Mouse (Mus musculus): ENCODE data around the gene Atp5c1. TPM values are rescaled to one million over a fixed set of nuclear protein-coding genes. Genes with fewer than 3 reads are reported as not detected.
A peak's percentile ranks its signal among the peaks of the same experiment; 100 is the strongest.

Gene Atp5c1
- polyA plus RNA-seq, 1 experiment from 2014 or later: 993 TPM

DNA sequence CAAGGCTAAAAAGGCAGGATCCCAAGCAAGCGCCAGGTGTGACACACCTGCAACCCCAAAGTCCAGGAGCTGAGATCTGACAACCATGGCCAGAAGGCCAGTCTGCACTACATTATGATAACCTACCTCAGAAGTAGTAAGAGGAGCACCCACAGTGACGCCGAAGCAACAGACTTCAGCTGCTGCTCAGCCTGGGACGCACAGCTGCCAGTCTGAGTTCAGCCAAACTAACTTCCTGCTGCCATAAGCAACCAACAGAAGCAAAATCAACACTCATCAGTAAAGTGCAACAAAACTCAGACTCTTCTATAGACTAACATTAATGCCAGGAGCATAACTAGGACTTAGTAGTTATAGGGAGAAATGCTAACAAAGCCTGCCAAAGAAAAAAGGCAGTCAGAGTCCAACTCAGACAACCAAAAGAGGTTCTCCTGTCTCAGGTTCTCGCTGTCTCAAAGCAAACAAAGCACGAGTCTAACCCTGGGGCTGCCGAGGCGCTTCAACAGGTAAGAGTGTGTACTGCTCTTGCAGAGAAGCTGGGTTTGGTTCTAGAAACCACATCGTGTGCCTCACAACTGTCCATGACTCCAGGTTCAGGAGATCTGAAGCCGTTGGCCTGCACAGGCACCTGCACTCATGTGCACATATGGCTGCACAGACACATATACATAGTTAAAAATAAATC lies 65.2 kb downstream of the Atp5c1 start:
- Histone ChIP-seq H3K9ac (ENCODE audit: low read depth, low read length) (no peak overlapping the region), H3K27me3 (replicated peaks; ENCODE audit: control insufficient read depth, insufficient read depth, low read length) (no peaks in the 10 kb centered on the region), H3K27ac (ENCODE audit: low read depth, low read length) (no peak overlapping the region), H3K9me3 (ENCODE audit: control insufficient read depth) (no peaks in the 10 kb centered on the region), H3K4me2 (replicated peaks; ENCODE audit: low read depth) (no peak overlapping the region), H3K4me1 (replicated peaks; ENCODE audit: control insufficient read depth, insufficient read depth, low read length) (no peaks in the 10 kb centered on the region), H3K4me3 (ENCODE audit: low read depth, low read length) (no peak overlapping the region), H3K36me3 (ENCODE audit: control insufficient read depth, insufficient read depth) (no peaks in the 10 kb centered on the region)
- no peak for ATAC-seq
- 75% methylated on average over 10 of the region's 10 CpGs for WGBS
- no peak for TF ChIP-seq CTCF (IDR thresholded peaks at IDR 0.05; ENCODE audit: low read depth)

DNA sequence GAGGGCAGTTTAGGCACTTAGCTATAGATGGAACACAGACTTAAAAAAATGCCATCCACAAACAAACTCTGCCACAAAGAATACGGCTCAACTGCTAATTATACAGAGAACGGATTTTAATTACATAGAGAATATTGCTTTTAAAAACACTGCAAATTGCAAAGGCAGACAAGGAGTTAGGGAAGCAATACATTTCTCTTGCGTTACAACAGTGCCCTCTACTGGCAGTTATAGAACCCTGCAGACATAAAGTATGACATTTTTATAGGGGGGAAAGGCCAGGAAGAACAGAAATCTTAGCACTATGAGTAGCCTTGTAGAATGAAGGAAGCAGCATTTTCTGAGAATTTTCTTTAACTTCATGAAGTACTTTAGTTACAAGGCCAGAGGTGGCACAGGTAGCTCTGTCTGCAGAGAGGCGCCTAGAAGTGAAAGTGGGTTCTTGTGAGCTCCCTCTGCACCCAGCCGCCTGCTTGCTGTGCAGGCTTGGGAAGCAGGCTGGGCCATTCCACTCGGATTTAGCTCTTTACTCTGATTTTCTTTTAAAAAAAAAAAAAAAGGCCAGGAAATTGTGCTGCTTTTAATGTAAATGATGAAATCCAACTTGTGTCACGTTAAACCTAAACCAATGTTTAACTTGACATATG lies 69.9 kb downstream of the Atp5c1 start:
- no peaks in the 10 kb centered on the region for H3K4me1 ChIP-seq (replicated peaks; ENCODE audit: control insufficient read depth, insufficient read depth, low read length)
- H3K9me3 ChIP-seq (ENCODE audit: control insufficient read depth): no peaks in the 10 kb centered on the region
- TF ChIP-seq CTCF (IDR thresholded peaks at IDR 0.05; ENCODE audit: low read depth): peak; percentile 91
- no peaks in the 10 kb centered on the region for H3K27me3 ChIP-seq (replicated peaks; ENCODE audit: control insufficient read depth, insufficient read depth, low read length)
- no peaks in the 10 kb centered on the region for H3K36me3 ChIP-seq (ENCODE audit: control insufficient read depth, insufficient read depth)
- no peak overlapping the region for H3K4me2 ChIP-seq (replicated peaks; ENCODE audit: low read depth)
- 0 out of 2 replicates have a peak, but pooled peaks have one; percentile 45 for ATAC-seq
- WGBS: 42% methylated on average over 7 of the region's 7 CpGs
- no peak overlapping the region for H3K9ac ChIP-seq (ENCODE audit: low read depth, low read length)
- H3K4me3 ChIP-seq (ENCODE audit: low read depth, low read length): no peak overlapping the region
- H3K27ac ChIP-seq (ENCODE audit: low read depth, low read length): no peak overlapping the region

DNA sequence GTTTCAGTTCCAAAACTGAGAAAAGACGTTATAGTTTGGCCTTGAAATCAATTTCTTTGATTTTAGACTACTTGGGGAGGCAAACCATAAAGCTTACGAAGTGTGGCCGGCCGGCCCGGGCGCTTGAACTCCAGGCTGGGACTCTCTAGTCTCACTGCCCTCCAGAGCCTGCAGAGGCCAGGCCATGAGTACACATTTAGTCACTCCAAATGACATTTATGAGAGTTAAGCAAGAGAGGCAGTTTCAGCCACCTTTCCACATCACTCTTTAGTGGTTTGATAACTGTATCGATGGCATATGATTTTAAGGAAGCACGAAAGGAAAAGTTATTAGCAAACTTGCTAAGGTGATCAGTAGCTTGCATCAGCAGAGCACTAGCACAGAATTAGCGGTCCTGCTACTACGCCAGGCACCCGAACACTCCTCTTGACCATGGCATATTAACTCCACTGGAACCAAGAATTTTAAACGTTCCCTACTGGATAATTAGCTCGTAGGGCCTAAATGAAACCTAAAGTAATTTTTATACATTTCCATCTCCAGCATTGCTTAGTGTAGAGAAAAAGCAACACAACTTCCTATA lies 70.5 kb downstream of the Atp5c1 start:
- H3K27me3 ChIP-seq (replicated peaks; ENCODE audit: control insufficient read depth, insufficient read depth, low read length): no peaks in the 10 kb centered on the region
- no peak overlapping the region for H3K27ac ChIP-seq (ENCODE audit: low read depth, low read length)
- no peak overlapping the region for H3K4me3 ChIP-seq (ENCODE audit: low read depth, low read length)
- H3K9me3 ChIP-seq (ENCODE audit: control insufficient read depth): no peaks in the 10 kb centered on the region
- WGBS: 84% methylated on average over 13 of the region's 13 CpGs
- TF ChIP-seq CTCF (IDR thresholded peaks at IDR 0.05; ENCODE audit: low read depth): no peak
- no peaks in the 10 kb centered on the region for H3K36me3 ChIP-seq (ENCODE audit: control insufficient read depth, insufficient read depth)
- ATAC-seq: no peak
- H3K9ac ChIP-seq (ENCODE audit: low read depth, low read length): no peak overlapping the region
- H3K4me1 ChIP-seq (replicated peaks; ENCODE audit: control insufficient read depth, insufficient read depth, low read length): no peaks in the 10 kb centered on the region
- no peak overlapping the region for H3K4me2 ChIP-seq (replicated peaks; ENCODE audit: low read depth)

DNA sequence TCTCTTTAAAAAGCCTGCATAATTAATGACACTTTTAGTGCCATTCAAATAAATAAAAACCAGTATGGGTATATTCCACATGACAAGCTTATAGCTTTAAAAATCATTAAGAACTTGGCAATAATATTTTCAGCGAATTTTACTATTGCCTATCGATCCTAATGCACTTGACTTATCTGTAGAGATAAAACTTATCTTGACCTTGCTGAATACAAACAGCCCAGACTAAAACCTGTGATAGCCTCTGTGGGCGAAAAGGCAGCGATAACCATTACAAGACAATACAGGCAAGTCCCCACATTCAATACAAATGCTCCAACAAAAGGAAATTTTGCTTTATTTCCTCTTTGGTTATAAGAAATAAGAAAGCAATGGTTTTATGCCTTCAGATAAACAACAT lies 71.7 kb downstream of the Atp5c1 start:
- no peak for TF ChIP-seq CTCF (IDR thresholded peaks at IDR 0.05; ENCODE audit: low read depth)
- H3K4me1 ChIP-seq (replicated peaks; ENCODE audit: control insufficient read depth, insufficient read depth, low read length): no peaks in the 10 kb centered on the region; the same call in 1 of the 2 replicates
- H3K36me3 ChIP-seq (ENCODE audit: control insufficient read depth, insufficient read depth): no peaks in the 10 kb centered on the region
- no peak overlapping the region for H3K9ac ChIP-seq (ENCODE audit: low read depth, low read length)
- H3K27me3 ChIP-seq (replicated peaks; ENCODE audit: control insufficient read depth, insufficient read depth, low read length): no peaks in the 10 kb centered on the region
- 50% methylated on average over 4 of the region's 4 CpGs for WGBS
- ATAC-seq: no peak
- no peak overlapping the region for H3K27ac ChIP-seq (ENCODE audit: low read depth, low read length)
- H3K4me3 ChIP-seq (ENCODE audit: low read depth, low read length): no peak overlapping the region
- no peaks in the 10 kb centered on the region for H3K9me3 ChIP-seq (ENCODE audit: control insufficient read depth)
- no peak overlapping the region for H3K4me2 ChIP-seq (replicated peaks; ENCODE audit: low read depth)

Other genes with a start within 250 kb of the Atp5c1 start
- not detected in 2 replicates for gene 4930412O13Rik, start 199.3 kb downstream of the Atp5c1 start, polyA plus RNA-seq (2015; fragmentation: Nextera tagmentation; extraction: Ambion mirVana)
- not detected in 2 replicates for gene 9230102O04Rik, start 191.0 kb downstream of the Atp5c1 start, polyA plus RNA-seq (2015; fragmentation: Nextera tagmentation; extraction: Ambion mirVana)
- 0.59 and 0.61 TPM in 2 replicates for gene Gata3, start 190.5 kb downstream of the Atp5c1 start, polyA plus RNA-seq (2015; fragmentation: Nextera tagmentation; extraction: Ambion mirVana)
- 5.1 and 5.8 TPM in 2 replicates for gene Taf3, start 31.9 kb downstream of the Atp5c1 start, polyA plus RNA-seq (2015; fragmentation: Nextera tagmentation; extraction: Ambion mirVana)
- gene Kin, start 83 bp upstream of the Atp5c1 start, polyA plus RNA-seq (2015; fragmentation: Nextera tagmentation; extraction: Ambion mirVana): 18.3 and 21.0 TPM in 2 replicates
- gene Itih2, start 50.9 kb upstream of the Atp5c1 start, polyA plus RNA-seq (2015; fragmentation: Nextera tagmentation; extraction: Ambion mirVana): 0.10 and 0.37 TPM in 2 replicates
- gene Itih5, start 73.1 kb upstream of the Atp5c1 start, polyA plus RNA-seq (2015; fragmentation: Nextera tagmentation; extraction: Ambion mirVana): 14.2 and 16.6 TPM in 2 replicates

Data from intestine, postnatal 0 days (tissue).